Mouse (Mus musculus): ENCODE results near the gene Nt5dc2.

GRCm38 (mm10) chr14:31161638-31162037, 30.8 kb downstream of the Nt5dc2 start:
- TF ChIP-seq CTCF (IDR thresholded peaks at IDR 0.05; ENCODE audit: control insufficient read depth, insufficient read depth, low read length) (no peak), POLR2A (IDR thresholded peaks at IDR 0.05; ENCODE audit: borderline replicate concordance, control insufficient read depth, low read depth, low read length) (no peak)
